Mouse (Mus musculus): ENCODE measurements around the gene Fut4. TPM values are rescaled to one million over a fixed set of nuclear protein-coding genes. Genes with fewer than 3 reads are reported as not detected.

The Fut4 gene
- polyA plus RNA-seq, 1 experiment from 2014 or later = 6.9 TPM

DNA sequence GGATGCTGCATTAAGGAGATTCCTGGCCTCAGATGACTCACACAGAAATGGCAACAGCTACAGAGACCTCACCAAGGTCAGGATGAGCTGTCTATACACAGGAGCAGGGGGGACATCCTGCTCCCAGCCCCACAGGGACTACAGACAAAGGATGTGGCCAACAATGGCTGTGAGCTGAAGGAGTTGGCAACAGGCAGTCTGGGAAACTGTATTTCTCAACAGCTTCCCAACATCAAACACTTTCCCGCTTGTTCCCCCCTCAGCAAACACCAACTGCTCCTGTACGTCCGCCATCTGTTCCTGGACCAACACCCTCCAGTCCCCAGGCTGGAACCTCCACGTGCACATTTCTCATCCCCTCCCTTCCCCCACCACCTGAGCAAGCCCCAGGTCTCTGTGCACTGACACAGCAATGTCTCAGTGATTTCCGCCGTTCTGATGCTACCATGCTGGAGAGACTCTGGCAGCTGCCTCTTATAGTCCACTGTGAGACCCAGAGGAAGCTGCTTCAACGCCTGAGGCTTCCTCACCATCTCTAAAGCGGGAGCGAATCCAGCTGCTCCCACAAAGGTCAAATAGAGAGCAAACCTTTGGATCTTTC lies 21.2 kb downstream of the Fut4 start:
- Histone ChIP-seq H3K4me1 (ENCODE audit: control insufficient read depth, insufficient read depth, low read length) (peaks cover 13% of the 10 kb centered on the region; the same call in 1 of the 2 replicates), H3K9ac (ENCODE audit: low read length) (no peak overlapping the region), H3K27ac (ENCODE audit: low read length) (no peak overlapping the region), H3K9me3 (replicated peaks; ENCODE audit: control insufficient read depth, low read length) (no peaks in the 10 kb centered on the region), H3K4me2 (ENCODE audit: low read depth, low read length) (no peak overlapping the region), H3K4me3 (replicated peaks; ENCODE audit: low read length) (no peak overlapping the region), H3K27me3 (ENCODE audit: control insufficient read depth, insufficient read depth, low read length) (no peaks in the 10 kb centered on the region), H3K36me3 (ENCODE audit: control insufficient read depth, insufficient read depth, low read length) (no peaks in the 10 kb centered on the region)
- peak; percentile 69; the same call in 1 of the 2 replicates for ATAC-seq (ENCODE audit: insufficient read depth, low FRiP score)
- WGBS = 24% methylated on average over 9 of the region's 9 CpGs

- no peaks in the 10 kb centered on the region for H3K27me3 ChIP-seq (ENCODE audit: control insufficient read depth, insufficient read depth, low read length)
- WGBS = 65% methylated on average over 4 of the region's 4 CpGs
- H3K9me3 ChIP-seq (replicated peaks; ENCODE audit: control insufficient read depth, low read length) = no peaks in the 10 kb centered on the region
Measured at GRCm38 (mm10) chr9:14728365-14728764, 23.8 kb downstream of the Fut4 start.

GRCm38 (mm10) chr9:14726629-14727028 lies 25.6 kb downstream of the Fut4 start:
- Histone ChIP-seq H3K36me3 (ENCODE audit: control insufficient read depth, insufficient read depth, low read length) (no peaks in the 10 kb centered on the region), H3K27me3 (ENCODE audit: control insufficient read depth, insufficient read depth, low read length) (no peaks in the 10 kb centered on the region), H3K4me1 (ENCODE audit: control insufficient read depth, insufficient read depth, low read length) (peaks cover 13% of the 10 kb centered on the region; the same call in 1 of the 2 replicates), H3K4me3 (replicated peaks; ENCODE audit: low read length) (no peak overlapping the region), H3K27ac (ENCODE audit: low read length) (no peak overlapping the region), H3K9me3 (replicated peaks; ENCODE audit: control insufficient read depth, low read length) (no peaks in the 10 kb centered on the region), H3K4me2 (ENCODE audit: low read depth, low read length) (no peak overlapping the region), H3K9ac (ENCODE audit: low read length) (no peak overlapping the region)
- no peak for ATAC-seq (ENCODE audit: insufficient read depth, low FRiP score)
- 85% methylated on average over 4 of the region's 4 CpGs for WGBS

More at GRCm38 (mm10) chr9:14728365-14728764, 23.8 kb downstream of the Fut4 start:
- no peak overlapping the region for H3K9ac ChIP-seq (ENCODE audit: low read length)
- no peak for ATAC-seq (ENCODE audit: insufficient read depth, low FRiP score)
- H3K36me3 ChIP-seq (ENCODE audit: control insufficient read depth, insufficient read depth, low read length) = no peaks in the 10 kb centered on the region
- H3K27ac ChIP-seq (ENCODE audit: low read length) = no peak overlapping the region
- H3K4me2 ChIP-seq (ENCODE audit: low read depth, low read length) = no peak overlapping the region
- H3K4me1 ChIP-seq (ENCODE audit: control insufficient read depth, insufficient read depth, low read length) = peaks cover 13% of the 10 kb centered on the region; the same call in 1 of the 2 replicates
- no peak overlapping the region for H3K4me3 ChIP-seq (replicated peaks; ENCODE audit: low read length)

GRCm38 (mm10) chr9:14726005-14726404 lies 26.2 kb downstream of the Fut4 start:
- Histone ChIP-seq H3K4me2 (ENCODE audit: low read depth, low read length) (no peak overlapping the region), H3K4me3 (replicated peaks; ENCODE audit: low read length) (no peak overlapping the region), H3K4me1 (ENCODE audit: control insufficient read depth, insufficient read depth, low read length) (peaks cover 9% of the 10 kb centered on the region; the same call in 1 of the 2 replicates), H3K27me3 (ENCODE audit: control insufficient read depth, insufficient read depth, low read length) (no peaks in the 10 kb centered on the region), H3K27ac (ENCODE audit: low read length) (no peak overlapping the region), H3K36me3 (ENCODE audit: control insufficient read depth, insufficient read depth, low read length) (no peaks in the 10 kb centered on the region), H3K9ac (ENCODE audit: low read length) (no peak overlapping the region), H3K9me3 (replicated peaks; ENCODE audit: control insufficient read depth, low read length) (no peaks in the 10 kb centered on the region)
- no peak for ATAC-seq (ENCODE audit: insufficient read depth, low FRiP score)
- 83% methylated on average over 6 of the region's 6 CpGs for WGBS

DNA sequence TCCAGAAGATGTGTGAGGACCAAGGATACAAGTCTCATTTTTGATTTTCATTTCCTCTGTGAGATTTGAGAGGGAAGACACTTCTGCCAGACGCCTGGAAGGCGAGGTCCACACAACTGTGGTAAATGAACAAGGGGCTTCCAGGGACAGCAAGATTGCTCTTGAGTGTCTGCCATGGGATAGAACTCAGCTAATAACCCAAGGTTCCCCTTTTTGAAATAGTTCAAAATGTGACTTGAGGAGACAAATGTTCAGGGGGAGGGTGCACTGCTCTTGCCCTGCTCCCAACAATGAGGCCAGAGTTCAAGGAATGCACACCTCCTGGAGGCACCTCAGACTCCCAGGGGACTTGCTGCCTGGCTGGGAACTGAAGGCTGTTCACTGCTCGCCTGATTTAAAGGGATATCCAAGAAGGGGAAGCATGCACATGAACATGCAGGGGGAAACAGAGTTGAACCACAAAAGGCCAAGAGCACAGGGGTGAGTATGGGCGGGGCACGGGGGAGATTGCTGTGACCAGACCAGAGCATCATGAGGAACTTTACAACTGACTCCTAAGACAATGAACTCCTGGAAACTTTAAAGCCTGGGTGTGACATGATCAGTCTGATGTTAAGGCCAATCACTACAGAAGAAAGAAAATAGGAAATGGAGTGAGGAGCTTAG lies 27.3 kb downstream of the Fut4 start:
- no peak overlapping the region for H3K27ac ChIP-seq (ENCODE audit: low read length)
- H3K4me2 ChIP-seq (ENCODE audit: low read depth, low read length) = no peak overlapping the region
- no peaks in the 10 kb centered on the region for H3K4me1 ChIP-seq (ENCODE audit: control insufficient read depth, insufficient read depth, low read length)
- no peak overlapping the region for H3K9ac ChIP-seq (ENCODE audit: low read length)
- H3K4me3 ChIP-seq (replicated peaks; ENCODE audit: low read length) = no peak overlapping the region
- no peak for ATAC-seq (ENCODE audit: insufficient read depth, low FRiP score)
- H3K36me3 ChIP-seq (ENCODE audit: control insufficient read depth, insufficient read depth, low read length) = no peaks in the 10 kb centered on the region
- WGBS = 63% methylated on average over 5 of the region's 5 CpGs
- H3K9me3 ChIP-seq (replicated peaks; ENCODE audit: control insufficient read depth, low read length) = no peaks in the 10 kb centered on the region
- no peaks in the 10 kb centered on the region for H3K27me3 ChIP-seq (ENCODE audit: control insufficient read depth, insufficient read depth, low read length)

- H3K9ac ChIP-seq (ENCODE audit: low read length) = no peak overlapping the region
- no peak for ATAC-seq (ENCODE audit: insufficient read depth, low FRiP score)
Measured at GRCm38 (mm10) chr9:14721610-14722009, 30.6 kb downstream of the Fut4 start.

GRCm38 (mm10) chr9:14720384-14720783 lies 31.8 kb downstream of the Fut4 start:
- Histone ChIP-seq H3K27me3 (ENCODE audit: control insufficient read depth, insufficient read depth, low read length) (no peaks in the 10 kb centered on the region), H3K9ac (ENCODE audit: low read length) (no peak overlapping the region), H3K4me1 (ENCODE audit: control insufficient read depth, insufficient read depth, low read length) (peaks cover 11% of the 10 kb centered on the region; the same call in 1 of the 2 replicates), H3K4me3 (replicated peaks; ENCODE audit: low read length) (no peak overlapping the region), H3K27ac (ENCODE audit: low read length) (no peak overlapping the region), H3K4me2 (ENCODE audit: low read depth, low read length) (no peak overlapping the region), H3K36me3 (ENCODE audit: control insufficient read depth, insufficient read depth, low read length) (no peaks in the 10 kb centered on the region), H3K9me3 (replicated peaks; ENCODE audit: control insufficient read depth, low read length) (no peaks in the 10 kb centered on the region)
- no peak for ATAC-seq (ENCODE audit: insufficient read depth, low FRiP score)
- WGBS = 82% methylated on average over 2 of the region's 2 CpGs

More at GRCm38 (mm10) chr9:14721610-14722009, 30.6 kb downstream of the Fut4 start:
- no peak overlapping the region for H3K4me3 ChIP-seq (replicated peaks; ENCODE audit: low read length)
- no peaks in the 10 kb centered on the region for H3K27me3 ChIP-seq (ENCODE audit: control insufficient read depth, insufficient read depth, low read length)
- H3K36me3 ChIP-seq (ENCODE audit: control insufficient read depth, insufficient read depth, low read length) = no peaks in the 10 kb centered on the region
- 84% methylated on average over 5 of the region's 5 CpGs for WGBS
- H3K4me2 ChIP-seq (ENCODE audit: low read depth, low read length) = no peak overlapping the region
- H3K4me1 ChIP-seq (ENCODE audit: control insufficient read depth, insufficient read depth, low read length) = peaks cover 11% of the 10 kb centered on the region; the same call in 1 of the 2 replicates
- no peak overlapping the region for H3K27ac ChIP-seq (ENCODE audit: low read length)
- H3K9me3 ChIP-seq (replicated peaks; ENCODE audit: control insufficient read depth, low read length) = no peaks in the 10 kb centered on the region

- Histone ChIP-seq H3K4me1 (ENCODE audit: control insufficient read depth, insufficient read depth, low read length) (peaks cover 11% of the 10 kb centered on the region; the same call in 1 of the 2 replicates), H3K4me2 (ENCODE audit: low read depth, low read length) (peak overlapping the region; percentile 41), H3K4me3 (replicated peaks; ENCODE audit: low read length) (peak overlapping the region; percentile 30; the same call in 1 of the 2 replicates), H3K9ac (ENCODE audit: low read length) (no peak overlapping the region), H3K27ac (ENCODE audit: low read length) (no peak overlapping the region), H3K9me3 (replicated peaks; ENCODE audit: control insufficient read depth, low read length) (no peaks in the 10 kb centered on the region), H3K36me3 (ENCODE audit: control insufficient read depth, insufficient read depth, low read length) (no peaks in the 10 kb centered on the region), H3K27me3 (ENCODE audit: control insufficient read depth, insufficient read depth, low read length) (no peaks in the 10 kb centered on the region)
- ATAC-seq (ENCODE audit: insufficient read depth, low FRiP score) = no peak
Measured at GRCm38 (mm10) chr9:14718332-14718691, 33.9 kb downstream of the Fut4 start.

GRCm38 (mm10) chr9:14717689-14718331 lies 34.4 kb downstream of the Fut4 start:
- peak overlapping the region; percentile 27; the same call in 1 of the 2 replicates for H3K9ac ChIP-seq (ENCODE audit: low read length)
- no peaks in the 10 kb centered on the region for H3K27me3 ChIP-seq (ENCODE audit: control insufficient read depth, insufficient read depth, low read length)
- ATAC-seq (ENCODE audit: insufficient read depth, low FRiP score) = 0 out of 2 replicates have a peak, but pooled peaks have one; percentile 29
- WGBS = 41% methylated on average over 14 of the region's 14 CpGs
- peaks cover 11% of the 10 kb centered on the region; the same call in 1 of the 2 replicates for H3K4me1 ChIP-seq (ENCODE audit: control insufficient read depth, insufficient read depth, low read length)
- H3K4me3 ChIP-seq (replicated peaks; ENCODE audit: low read length) = peak overlapping the region; percentile 30
- peak overlapping the region; percentile 37 for H3K27ac ChIP-seq (ENCODE audit: low read length)
- H3K9me3 ChIP-seq (replicated peaks; ENCODE audit: control insufficient read depth, low read length) = no peaks in the 10 kb centered on the region
- H3K36me3 ChIP-seq (ENCODE audit: control insufficient read depth, insufficient read depth, low read length) = no peaks in the 10 kb centered on the region
- peak overlapping the region; percentile 41 for H3K4me2 ChIP-seq (ENCODE audit: low read depth, low read length)

Data from stomach, embryonic 16.5 days (tissue).